Mouse (Mus musculus): ENCODE results near the gene Ager.

Gene Ager

GRCm38 (mm10) chr17:34629796-34630603, 32.3 kb downstream of the Ager start:
- no peak for DNase-seq (ENCODE audit: extremely low spot score, low read depth, low spot score)

- DNase-seq (ENCODE audit: extremely low spot score, low read depth, low spot score) = no peak
These were observed 33.2 kb downstream of the Ager start for GRCm38 (mm10) chr17:34630761-34631301.

GRCm38 (mm10) chr17:34631647-34632046, 34.0 kb downstream of the Ager start:
- no peak for DNase-seq (ENCODE audit: extremely low spot score, low read depth, low spot score)

- no peak for DNase-seq (ENCODE audit: extremely low spot score, low read depth, low spot score)
These were observed 34.6 kb downstream of the Ager start for GRCm38 (mm10) chr17:34632261-34632691.

GRCm38 (mm10) chr17:34635671-34636070, 38.0 kb downstream of the Ager start:
- DNase-seq (ENCODE audit: extremely low spot score, low read depth, low spot score) = no peak

- DNase-seq (ENCODE audit: extremely low spot score, low read depth, low spot score) = no peak
These were observed 39.8 kb downstream of the Ager start for GRCm38 (mm10) chr17:34637459-34637858.

GRCm38 (mm10) chr17:34639461-34640255, 42.0 kb downstream of the Ager start:
- no peak for DNase-seq (ENCODE audit: extremely low spot score, low read depth, low spot score)

- no peak for DNase-seq (ENCODE audit: extremely low spot score, low read depth, low spot score)
These were observed 43.3 kb downstream of the Ager start for GRCm38 (mm10) chr17:34640778-34641601.

GRCm38 (mm10) chr17:34641945-34642344, 44.3 kb downstream of the Ager start:
- DNase-seq (ENCODE audit: extremely low spot score, low read depth, low spot score) = no peak

- no peak for DNase-seq (ENCODE audit: extremely low spot score, low read depth, low spot score)
These were observed 45.7 kb downstream of the Ager start for GRCm38 (mm10) chr17:34643379-34643778.

- no peak for DNase-seq (ENCODE audit: extremely low spot score, low read depth, low spot score)
These were observed 46.3 kb downstream of the Ager start for GRCm38 (mm10) chr17:34643944-34644343.

GRCm38 (mm10) chr17:34644608-34645007, 46.9 kb downstream of the Ager start, which contains the start of gene Fkbpl:
Fkbpl (plus strand) TSS chr17:34644764.
- DNase-seq (ENCODE audit: extremely low spot score, low read depth, low spot score) = peak; percentile 96

- DNase-seq (ENCODE audit: extremely low spot score, low read depth, low spot score) = no peak
These were observed 47.7 kb downstream of the Ager start for GRCm38 (mm10) chr17:34645256-34645829.

GRCm38 (mm10) chr17:34645831-34646511, 48.3 kb downstream of the Ager start:
- DNase-seq (ENCODE audit: extremely low spot score, low read depth, low spot score) = no peak

GRCm38 (mm10) chr17:34646906-34647787, 49.5 kb downstream of the Ager start, which contains the start of gene Atf6b:
Atf6b (plus strand) TSS chr17:34647146.
- DNase-seq (ENCODE audit: extremely low spot score, low read depth, low spot score) = peak; percentile 93

- DNase-seq (ENCODE audit: extremely low spot score, low read depth, low spot score) = no peak
These were observed 50.7 kb downstream of the Ager start for GRCm38 (mm10) chr17:34648141-34648890.

- no peak for DNase-seq (ENCODE audit: extremely low spot score, low read depth, low spot score)
These were observed 51.6 kb downstream of the Ager start for GRCm38 (mm10) chr17:34649106-34649864.

All from hindlimb bud, embryonic 11.5 days (tissue).